ENCODE assay signal across 11 mouse cellular contexts in the genomic region with DNA sequence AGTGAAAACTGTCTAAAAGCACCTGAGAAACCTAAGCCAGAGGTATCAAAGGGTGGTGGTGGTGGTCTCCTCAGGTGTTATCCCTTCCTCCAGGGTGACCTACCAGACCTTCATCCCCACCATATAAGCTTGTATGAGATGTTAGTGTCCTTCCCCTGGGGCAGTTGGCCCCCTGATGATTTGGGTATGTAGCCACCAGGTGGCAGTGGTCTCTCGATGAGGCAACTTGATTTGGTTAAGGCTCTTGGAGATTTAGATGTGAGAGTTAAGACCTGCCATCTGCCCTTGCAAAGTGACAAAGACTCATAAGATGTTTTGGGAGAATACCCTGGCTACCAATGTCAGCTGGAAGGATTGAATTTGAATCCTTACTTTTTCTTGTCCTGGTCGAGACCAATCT.
DNase-seq lines count a peak whose midpoint lies in the region; ATAC-seq and TF ChIP-seq lines count a peak whose summit lies in the region.
"Had no signal": no experiment of that assay in that cellular context is flagged by ENCODE, and none has a peak within 500 bp of the region (broad histone marks: within the 10 kb centered on the region; RNA-seq: fewer than 3 reads in every experiment).

No protein-coding gene starts in this region.

- WGBS in cerebellum, adult 2 months, result 80% methylated on average over 2 of the region's 2 CpGs
- WGBS in intestine, embryonic 15.5 days, result 76% methylated on average over 2 of the region's 2 CpGs

- peak; percentile 35 for TF ChIP-seq CTCF in cerebellum, adult 2 months (IDR thresholded peaks at IDR 0.05; ENCODE audit: borderline replicate concordance, insufficient read depth, low read depth, low read length)

- no peak overlapping the region for H3K9ac ChIP-seq in intestine, embryonic 15.5 days
- H3K9ac ChIP-seq: embryonic facial prominence, embryonic 15.5 days; hindbrain, embryonic 14.5 days had no signal

- H3K36me3 ChIP-seq in intestine, embryonic 15.5 days, result 0 out of 2 replicates have a peak, but pooled peaks cover 8% of the 10 kb centered on the region

- no peak for DNase-seq in cerebellum, adult 2 months
- DNase-seq in cerebellum, adult 9-11 months, result no peak
- peak; percentile 40 to 60 for DNase-seq in layer of hippocampus, adult 18-20 months (ENCODE audit: low spot score in 2 of 2)
- no peak for DNase-seq in layer of hippocampus, adult 9-10 months (ENCODE audit: low spot score)
- DNase-seq in ES-CJ7 (ENCODE audit: low read depth, low spot score), result peak; percentile 58
- DNase-seq in lung, postnatal 36 days, result peak; percentile 75
- no peak for DNase-seq in yolk sac, embryonic 10.5 days (ENCODE audit: low spot score)

- H3K9me3 ChIP-seq in intestine, embryonic 15.5 days, result no peaks in the 10 kb centered on the region
- H3K9me3 ChIP-seq: embryonic facial prominence, embryonic 15.5 days had no signal

- no peak overlapping the region for H3K4me3 ChIP-seq in cerebellum, adult 2 months (replicated peaks; ENCODE audit: insufficient read depth, low read depth, low read length)
- H3K4me3 ChIP-seq in intestine, embryonic 15.5 days (replicated peaks), result no peak overlapping the region
- H3K4me3 ChIP-seq: embryonic facial prominence, embryonic 15.5 days had no signal

- TF ChIP-seq POLR2A in cerebellum, adult 2 months (IDR thresholded peaks at IDR 0.05; ENCODE audit: borderline replicate concordance, insufficient read depth, low read length), result no peak

- no peak for ATAC-seq in intestine, embryonic 15.5 days

- peaks cover 13% of the 10 kb centered on the region for H3K4me1 ChIP-seq in cerebellum, adult 2 months (ENCODE audit: control insufficient read depth, insufficient read depth, low read length)
- peaks cover 20% of the 10 kb centered on the region for H3K4me1 ChIP-seq in intestine, embryonic 15.5 days (replicated peaks)

- no peak overlapping the region for H3K27ac ChIP-seq in cerebellum, adult 2 months (ENCODE audit: insufficient read depth, low read length)
- H3K27ac ChIP-seq in intestine, embryonic 15.5 days, result no peak overlapping the region
- H3K27ac ChIP-seq: embryonic facial prominence, embryonic 15.5 days; hindbrain, embryonic 14.5 days; macrophage had no signal

- no peaks in the 10 kb centered on the region for H3K27me3 ChIP-seq in cerebellum, adult 2 months (ENCODE audit: control insufficient read depth, insufficient read depth, low read length)
- H3K27me3 ChIP-seq in intestine, embryonic 15.5 days (replicated peaks), result no peaks in the 10 kb centered on the region
- H3K27me3 ChIP-seq: embryonic facial prominence, embryonic 15.5 days had no signal

- H3K4me2 ChIP-seq in intestine, embryonic 15.5 days (replicated peaks), result no peak overlapping the region
- H3K4me2 ChIP-seq: embryonic facial prominence, embryonic 15.5 days; hindbrain, embryonic 14.5 days had no signal

Comparison
In these comparisons a context has a peak if more than half of its experiments do, and no peak if none do; other contexts are left out.
1. DNase-seq: peak in layer of hippocampus, adult 18-20 months (2 of 2), ES-CJ7 (single experiment) and lung, postnatal 36 days (single experiment); none in cerebellum, adult 2 months (0 of 2), cerebellum, adult 9-11 months (single experiment), layer of hippocampus, adult 9-10 months (single experiment) and yolk sac, embryonic 10.5 days (single experiment).